Mouse (Mus musculus) heart, embryonic 14.5 days (tissue): ENCODE measurements around the gene Serpine2. TPM values are rescaled to one million over a fixed set of nuclear protein-coding genes. Genes with fewer than 3 reads are reported as not detected.
A peak's percentile ranks its signal among the peaks of the same experiment; 100 is the strongest.

Experiments used
- ATAC-seq: fragments of 200-750 bp; cut with Nextera tagmentation; 2 replicates; pipeline ENCODE4 v1.8.0; 2017; ENCODE audit warnings: low read depth, moderate TSS enrichment; ENCODE audit not compliant: insufficient number of reproducible peaks, insufficient read depth, low FRiP score
- H3K27ac ChIP-seq, 2 experiments: fragments of 200-500 bp in 1 of 2; fragments of 300-500 bp in 1 of 2; sonication (generic) in 1 of 2; replicated peaks in 1 of 2; 2 replicates each; pipeline ENCODE4 v1.5.1; 2012 to 2014; ENCODE audit warnings: low read depth in 2 of 2, low read length in 2 of 2, control low read depth in 1 of 2, mild to moderate bottlenecking in 1 of 2, mixed read lengths in 1 of 2; ENCODE audit not compliant: control insufficient read depth in 1 of 2, insufficient read depth in 1 of 2
- H3K27me3 ChIP-seq: fragments of 300-500 bp; sonication (generic); 2 replicates; pipeline ENCODE4 v1.6.1; 2014; ENCODE audit warnings: mild to moderate bottlenecking, low read length, control low read depth; ENCODE audit not compliant: control insufficient read depth, insufficient read depth
- H3K36me3 ChIP-seq: fragments of 300-500 bp; sonication (generic); 2 replicates; pipeline ENCODE4 v1.6.1; 2014; ENCODE audit warnings: mild to moderate bottlenecking, control low read depth, low read length, mixed read lengths; ENCODE audit not compliant: control insufficient read depth, insufficient read depth
- H3K4me1 ChIP-seq, 2 experiments: fragments of 200-500 bp in 1 of 2; fragments of 300-500 bp in 1 of 2; sonication (generic) in 1 of 2; 2 replicates each; pipeline ENCODE4 v1.6.1; 2012 to 2014; ENCODE audit warnings: low read length in 2 of 2, control low read depth in 1 of 2, mixed read lengths in 1 of 2; ENCODE audit not compliant: control insufficient read depth in 2 of 2, insufficient read depth in 2 of 2
- H3K4me2 ChIP-seq: fragments of 300-500 bp; sonication (generic); 2 replicates; pipeline ENCODE4 v1.6.1; 2014; ENCODE audit warnings: mild to moderate bottlenecking, low read length
- H3K4me3 ChIP-seq, 2 experiments: fragments of 200-500 bp in 1 of 2; fragments of 300-500 bp in 1 of 2; sonication (generic) in 1 of 2; 2 replicates each; pipeline ENCODE4 v1.5.1; 2012 to 2014; ENCODE audit warnings: low read length in 2 of 2, mild to moderate bottlenecking in 2 of 2, control low read depth in 1 of 2, low read depth in 1 of 2, moderate library complexity in 1 of 2; ENCODE audit not compliant: control insufficient read depth in 1 of 2, insufficient read depth in 1 of 2
- H3K9ac ChIP-seq: fragments of 300-500 bp; sonication (generic); 2 replicates; pipeline ENCODE4 v1.6.1; 2014; ENCODE audit warnings: mild to moderate bottlenecking, low read length
- H3K9me3 ChIP-seq: fragments of 300-500 bp; sonication (generic); 2 replicates; pipeline ENCODE4 v1.6.1; 2016; ENCODE audit warnings: low read length, control low read depth; ENCODE audit not compliant: control insufficient read depth
- WGBS: fragments of 180-500 bp; shearing (Covaris S2); extraction: QIAGEN DNeasy Blood & Tissue Kit; methylation state at CpG from one replicate; pipeline ENCODE4 v1.1.7; 2014; 5-methylcytosine and 5-hydroxymethylcytosine counted together
- polyA plus RNA-seq: library from polyadenylated mRNA; unstranded; fragments of >200 nt; fragmentation: Nextera tagmentation; extraction: Ambion mirVana; gene quantifications from 2 replicates; pipeline ENCODE4 v1.2.1, GENCODE M21; 2014

The Serpine2 gene
- polyA plus RNA-seq, 1 experiment from 2014 or later = 156 TPM

DNA sequence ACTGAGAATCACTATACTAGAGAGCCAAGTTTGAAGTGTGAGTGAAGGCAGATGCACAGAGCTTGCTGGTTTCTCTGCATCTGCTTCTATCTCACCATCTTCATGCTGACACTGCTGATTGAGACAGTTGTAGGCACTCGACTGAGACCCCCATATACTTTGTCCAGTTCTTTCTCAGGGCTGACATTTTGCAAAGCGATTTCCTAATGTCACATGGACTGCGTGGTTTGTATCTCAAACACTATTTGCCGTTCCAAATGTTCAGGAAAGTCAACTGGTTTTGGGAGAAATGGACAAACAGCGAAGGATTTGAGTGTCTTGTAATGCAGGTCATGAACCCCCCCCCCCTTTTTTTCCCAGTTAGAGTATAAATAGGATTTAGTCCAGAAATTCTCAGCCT is 1.0 kb downstream of the Serpine2 start:
- Histone ChIP-seq H3K9me3 (no peaks in the 10 kb centered on the region), H3K9ac (no peak overlapping the region), H3K4me2 (peak overlapping the region; percentile 41), H3K27ac (no peak overlapping the region), H3K36me3 (no peaks in the 10 kb centered on the region), H3K27me3 (no peaks in the 10 kb centered on the region), H3K4me1 (peaks cover 10 to 35% of the 10 kb centered on the region in 2 experiments), H3K4me3 (no peak overlapping the region)
- no peak for ATAC-seq
- 71% methylated on average over 5 of the region's 5 CpGs for WGBS

DNA sequence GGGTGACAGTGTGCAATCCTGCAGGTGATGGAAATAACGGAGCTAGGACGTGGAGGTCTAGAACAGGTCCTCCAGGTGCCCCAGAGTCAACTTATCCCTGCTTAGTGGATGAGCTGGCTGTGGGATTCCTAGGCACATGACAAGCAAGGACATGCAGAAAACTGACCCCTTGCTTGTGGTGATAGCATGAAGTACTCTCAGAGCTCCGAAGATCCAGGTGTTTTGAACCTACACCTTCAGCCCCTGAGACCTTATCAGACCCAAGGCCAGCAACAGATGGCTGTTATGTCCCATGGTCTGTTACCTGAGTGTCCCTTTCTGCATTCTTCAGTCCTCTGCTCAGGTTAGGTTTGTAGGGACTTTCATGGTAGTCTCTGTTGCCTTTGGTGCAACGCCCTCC is 2.0 kb downstream of the Serpine2 start:
- Histone ChIP-seq H3K27me3 (no peaks in the 10 kb centered on the region), H3K4me2 (peak overlapping the region; percentile 95), H3K9me3 (no peaks in the 10 kb centered on the region), H3K4me3 (peak overlapping the region; percentile 72 to 80), H3K36me3 (no peaks in the 10 kb centered on the region), H3K9ac (peak overlapping the region; percentile 87), H3K4me1 (peaks cover 10 to 35% of the 10 kb centered on the region in 2 experiments), H3K27ac (no peak overlapping the region)
- 31% methylated on average over 4 of the region's 4 CpGs for WGBS
- no peak for ATAC-seq

DNA sequence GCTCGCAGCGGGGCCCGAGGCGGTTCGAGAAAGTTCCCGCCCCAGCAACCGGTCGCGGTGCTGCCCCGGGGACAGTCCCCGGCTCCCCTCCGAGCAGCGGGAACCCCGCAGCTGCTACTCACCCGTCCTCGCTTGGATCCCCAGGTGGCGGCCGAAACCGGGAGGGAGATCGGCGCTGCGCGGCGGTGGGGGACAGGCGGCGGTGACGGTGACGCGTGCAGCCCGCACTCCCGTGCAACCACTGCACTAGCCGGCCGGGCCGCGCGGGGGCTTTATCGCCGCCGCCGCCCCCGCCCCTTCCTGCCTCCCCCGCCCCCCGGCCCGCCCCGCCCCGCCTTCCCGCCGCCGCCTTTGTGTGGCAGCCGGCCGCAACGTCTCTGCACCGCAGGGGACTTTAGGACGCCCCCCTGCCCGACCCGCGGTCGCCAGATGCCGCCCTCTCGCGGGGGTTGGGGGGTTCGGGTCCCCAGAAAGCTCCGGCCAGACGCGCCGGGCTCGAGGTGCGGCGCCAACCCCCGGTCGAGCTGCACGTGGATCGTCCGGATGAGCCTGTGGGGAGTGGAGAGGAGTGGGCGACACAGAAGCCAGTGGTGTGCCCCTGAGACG is 2.5 kb downstream of the Serpine2 start:
- Histone ChIP-seq H3K4me2 (peak overlapping the region; percentile 95), H3K27ac (peak overlapping the region in 1 of 2 experiments; percentile 53; a peak in 1 of 4 replicates), H3K9me3 (no peaks in the 10 kb centered on the region), H3K4me1 (peaks cover 10 to 35% of the 10 kb centered on the region in 2 experiments), H3K9ac (peak overlapping the region; percentile 87), H3K27me3 (no peaks in the 10 kb centered on the region), H3K4me3 (peak overlapping the region; percentile 72 to 80), H3K36me3 (no peaks in the 10 kb centered on the region)
- peak; percentile 54; the same call in 1 of the 2 replicates for ATAC-seq
- 0% methylated on average over 61 of the region's 76 CpGs for WGBS

DNA sequence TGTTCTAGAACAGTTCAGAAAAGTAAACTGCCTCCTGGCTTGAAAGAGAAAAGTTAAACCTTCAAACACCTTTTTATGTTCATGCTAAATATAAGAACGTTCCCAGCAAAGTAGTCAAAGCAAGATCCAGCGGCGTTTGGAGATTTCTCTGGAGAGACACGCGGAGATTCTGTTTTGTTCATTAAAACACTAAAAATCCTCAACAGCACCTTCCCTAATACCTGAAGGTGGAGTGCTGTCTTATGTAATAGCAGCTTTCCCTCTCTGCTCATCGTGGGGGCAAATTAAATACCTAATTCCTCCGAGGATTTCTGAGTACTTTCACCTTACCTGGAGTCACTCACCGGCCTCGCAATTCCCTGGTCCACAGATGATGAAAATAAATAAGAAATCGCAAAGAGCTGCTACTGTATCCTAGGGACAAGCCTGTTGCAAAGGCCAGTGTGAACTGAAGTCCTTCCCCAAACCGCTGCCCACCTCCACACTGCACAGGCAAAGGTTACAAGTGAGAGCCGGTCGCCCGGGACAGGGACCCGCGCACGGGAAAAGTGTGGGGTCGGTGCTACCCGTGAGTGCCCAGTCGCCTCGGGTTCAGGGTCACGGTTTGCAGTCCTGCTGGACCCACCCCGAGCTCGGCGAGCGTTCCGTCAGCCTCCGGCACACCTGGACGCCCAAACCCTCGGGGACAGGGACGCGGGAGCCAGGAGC is 3.1 kb downstream of the Serpine2 start:
- H3K9me3 ChIP-seq = no peaks in the 10 kb centered on the region
- peak overlapping the region; percentile 72 to 80 for H3K4me3 ChIP-seq
- ATAC-seq = peak; percentile 29; the same call in 1 of the 2 replicates
- no peaks in the 10 kb centered on the region for H3K36me3 ChIP-seq
- H3K9ac ChIP-seq = peak overlapping the region; percentile 87
- H3K4me2 ChIP-seq = peak overlapping the region; percentile 95
- H3K27me3 ChIP-seq = no peaks in the 10 kb centered on the region
- WGBS = 7% methylated on average over 32 of the region's 32 CpGs
- peak overlapping the region in 1 of 2 experiments; percentile 53; a peak in 1 of 4 replicates for H3K27ac ChIP-seq
- peaks cover 10 to 35% of the 10 kb centered on the region in 2 experiments for H3K4me1 ChIP-seq

DNA sequence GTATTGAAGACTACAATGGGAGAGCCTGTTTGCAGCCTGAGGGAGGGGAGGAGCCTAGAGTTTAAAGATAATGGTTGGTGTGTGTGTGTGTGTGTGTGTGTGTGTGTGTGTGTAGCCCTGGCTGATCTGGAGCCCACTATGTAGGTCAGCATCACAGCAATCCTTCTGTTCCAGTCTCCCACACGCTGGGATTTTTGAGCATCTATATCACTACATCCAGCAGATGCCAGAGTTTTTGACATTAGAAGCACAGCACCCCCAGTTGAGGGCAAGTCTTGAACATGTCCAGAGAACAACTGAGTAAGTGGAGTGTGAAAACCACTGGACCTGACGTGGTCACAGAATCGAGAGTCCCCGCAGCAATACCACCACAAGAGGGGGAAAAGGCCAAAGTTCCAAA is 4.2 kb downstream of the Serpine2 start:
- 59% methylated on average over 4 of the region's 4 CpGs for WGBS
- Histone ChIP-seq H3K4me2 (peak overlapping the region; percentile 95; the same call in 1 of the 2 replicates), H3K4me1 (peaks cover 10 to 34% of the 10 kb centered on the region in 2 experiments), H3K9ac (no peak overlapping the region), H3K9me3 (no peaks in the 10 kb centered on the region), H3K27ac (no peak overlapping the region), H3K36me3 (no peaks in the 10 kb centered on the region), H3K27me3 (no peaks in the 10 kb centered on the region), H3K4me3 (no peak overlapping the region)
- no peak for ATAC-seq

DNA sequence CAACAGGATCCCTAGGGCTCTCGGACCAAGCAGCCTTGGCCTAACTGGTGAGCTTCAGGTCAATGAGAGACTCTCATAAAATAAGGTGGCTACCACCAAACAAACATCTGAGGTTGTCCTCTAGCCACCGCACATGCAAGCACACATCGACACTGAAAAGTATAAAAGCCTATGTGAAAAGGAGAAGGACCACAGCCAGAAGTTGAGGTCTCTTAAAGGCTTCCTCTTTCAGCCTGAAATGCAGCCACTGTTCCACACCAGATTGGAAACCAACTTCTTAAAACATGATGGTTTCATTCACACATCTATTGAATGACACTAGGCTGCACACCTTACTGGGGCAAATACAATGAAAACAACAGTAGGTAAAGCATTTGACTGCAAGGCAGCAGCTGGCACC is 7.5 kb downstream of the Serpine2 start:
- H3K27me3 ChIP-seq = no peaks in the 10 kb centered on the region
- 89% methylated on average over 3 of the region's 3 CpGs for WGBS
- H3K27ac ChIP-seq = no peak overlapping the region
- no peak overlapping the region for H3K9ac ChIP-seq
- no peak overlapping the region for H3K4me2 ChIP-seq
- no peaks in the 10 kb centered on the region for H3K36me3 ChIP-seq
- no peak overlapping the region for H3K4me3 ChIP-seq
- no peak for ATAC-seq
- peaks cover 15 to 24% of the 10 kb centered on the region in 2 experiments for H3K4me1 ChIP-seq
- no peaks in the 10 kb centered on the region for H3K9me3 ChIP-seq

DNA sequence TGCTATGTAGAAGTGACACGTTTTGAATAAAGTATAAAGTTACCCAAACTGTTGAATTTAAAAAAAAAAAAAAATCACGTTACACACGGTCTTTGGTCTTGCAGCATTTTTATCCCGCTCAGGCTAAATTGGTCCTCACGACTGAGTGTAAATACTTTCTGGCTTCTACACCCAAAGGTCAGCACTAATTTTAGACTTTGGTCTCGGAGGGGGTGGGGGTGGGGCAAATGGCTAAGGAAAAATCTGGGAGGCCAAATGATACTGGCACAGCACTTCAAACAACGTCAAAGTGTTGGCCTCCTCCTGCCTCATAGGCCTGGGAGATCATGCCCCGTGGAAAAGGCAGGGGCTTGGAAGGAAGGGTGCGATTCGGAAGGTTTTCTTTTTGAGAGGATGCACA is 10.6 kb downstream of the Serpine2 start:
- peak overlapping the region; percentile 28 to 44; a peak in 3 of 4 replicates for H3K27ac ChIP-seq
- no peak for ATAC-seq
- H3K36me3 ChIP-seq = no peaks in the 10 kb centered on the region
- no peak overlapping the region for H3K4me3 ChIP-seq
- peak overlapping the region; percentile 44 for H3K4me2 ChIP-seq
- no peaks in the 10 kb centered on the region for H3K9me3 ChIP-seq
- 40% methylated on average over 10 of the region's 10 CpGs for WGBS
- no peaks in the 10 kb centered on the region for H3K27me3 ChIP-seq
- H3K4me1 ChIP-seq = peaks cover 13 to 19% of the 10 kb centered on the region in 2 experiments
- H3K9ac ChIP-seq = no peak overlapping the region
